Mouse (Mus musculus) liver, embryonic 14.5 days (tissue): Measurements from ENCODE around the gene Necab3. TPM values are rescaled to one million over a fixed set of nuclear protein-coding genes. Genes with fewer than 3 reads are reported as not detected.

ENCODE experiments used
- ATAC-seq: fragments of 200-750 bp; cut with Nextera tagmentation; 2 replicates; pipeline ENCODE4 v1.8.0; 2017; ENCODE audit warnings: moderate number of reproducible peaks, mild to moderate bottlenecking, moderate library complexity; ENCODE audit not compliant: insufficient read depth
- DNase-seq, 3 experiments: peaks; one replicate each; pipeline ENCODE4 v3.0.0-alpha.2; 2012 to 2013; ENCODE audit warnings: low read depth in 3 of 3, low spot score in 3 of 3
- H3K27ac ChIP-seq: fragments of 300-500 bp; sonication (generic); 2 replicates; pipeline ENCODE4 v1.5.1; 2014; ENCODE audit warnings: moderate library complexity, mild to moderate bottlenecking, control low read depth, inconsistent platforms
- H3K27me3 ChIP-seq: fragments of 300-500 bp; sonication (generic); 2 replicates; pipeline ENCODE4 v1.6.1; 2014; ENCODE audit warnings: mild to moderate bottlenecking, low read length, moderate library complexity; ENCODE audit not compliant: control insufficient read depth, insufficient read depth
- H3K36me3 ChIP-seq: fragments of 300-500 bp; sonication (generic); replicated peaks from 2 replicates; pipeline ENCODE4 v1.6.1; 2014; ENCODE audit warnings: low read depth; ENCODE audit not compliant: control insufficient read depth, insufficient read depth
- H3K4me1 ChIP-seq, 2 experiments: fragments of 200-500 bp in 1 of 2; fragments of 300-500 bp in 1 of 2; sonication (generic) in 1 of 2; replicated peaks; 2 replicates each; pipeline ENCODE4 v1.6.1; 2012 to 2014; ENCODE audit warnings: antibody characterized with exemption in 1 of 2, inconsistent platforms in 1 of 2, low read length in 1 of 2; ENCODE audit not compliant: control insufficient read depth in 2 of 2, insufficient read depth in 2 of 2
- H3K4me2 ChIP-seq: fragments of 300-500 bp; sonication (generic); 2 replicates; pipeline ENCODE4 v1.6.1; 2014; ENCODE audit warnings: low read depth, mild to moderate bottlenecking, control low read depth, moderate library complexity
- H3K4me3 ChIP-seq, 2 experiments: fragments of 200-500 bp in 1 of 2; fragments of 300-500 bp in 1 of 2; sonication (generic) in 1 of 2; 2 replicates each; pipeline ENCODE4 v1.5.1; 2012 to 2014; ENCODE audit warnings: low read depth in 2 of 2, low read length in 2 of 2, mild to moderate bottlenecking in 2 of 2, control low read depth in 1 of 2, inconsistent platforms in 1 of 2, moderate library complexity in 1 of 2; ENCODE audit not compliant: insufficient read depth in 1 of 2
- H3K9ac ChIP-seq: fragments of 300-500 bp; sonication (generic); replicated peaks from 2 replicates; pipeline ENCODE4 v1.6.1; 2014; ENCODE audit warnings: mild to moderate bottlenecking, control low read depth, moderate library complexity
- H3K9me3 ChIP-seq: fragments of 300-500 bp; sonication (generic); 2 replicates; pipeline ENCODE4 v1.6.1; 2016; ENCODE audit warnings: low read length, mixed read lengths; ENCODE audit not compliant: control insufficient read depth
- CTCF ChIP-seq: IDR thresholded peaks from 2 replicates; pipeline ENCODE4 v1.5.1; 2016; ENCODE audit warnings: antibody characterized with exemption, low read depth, control low read depth
- EP300 ChIP-seq: IDR thresholded peaks from 2 replicates; pipeline ENCODE4 v1.6.1; 2016; ENCODE audit warnings: antibody characterized with exemption, low read depth
- WGBS: fragments of 180-500 bp; shearing (Covaris S2); extraction: QIAGEN DNeasy Blood & Tissue Kit; methylation state at CpG from one replicate; pipeline ENCODE4 v1.1.7; 2014; ENCODE audit not compliant: insufficient replicate concordance; 5-methylcytosine and 5-hydroxymethylcytosine counted together
- polyA plus RNA-seq, 2 experiments: library from polyadenylated mRNA; depleted of rRNA in 1 of 2; stranded (reverse) in 1 of 2; unstranded in 1 of 2; fragments of >200 nt; fragmentation: Nextera tagmentation in 1 of 2; extraction: Ambion mirVana in 1 of 2; gene quantifications; 2 replicates each; pipeline versions ENCODE4 v1.2.1 to v1.2.3; 2012 to 2014

Gene Necab3
- polyA plus RNA-seq, 2 experiments, result 0.80 to 0.96 TPM

DNA sequence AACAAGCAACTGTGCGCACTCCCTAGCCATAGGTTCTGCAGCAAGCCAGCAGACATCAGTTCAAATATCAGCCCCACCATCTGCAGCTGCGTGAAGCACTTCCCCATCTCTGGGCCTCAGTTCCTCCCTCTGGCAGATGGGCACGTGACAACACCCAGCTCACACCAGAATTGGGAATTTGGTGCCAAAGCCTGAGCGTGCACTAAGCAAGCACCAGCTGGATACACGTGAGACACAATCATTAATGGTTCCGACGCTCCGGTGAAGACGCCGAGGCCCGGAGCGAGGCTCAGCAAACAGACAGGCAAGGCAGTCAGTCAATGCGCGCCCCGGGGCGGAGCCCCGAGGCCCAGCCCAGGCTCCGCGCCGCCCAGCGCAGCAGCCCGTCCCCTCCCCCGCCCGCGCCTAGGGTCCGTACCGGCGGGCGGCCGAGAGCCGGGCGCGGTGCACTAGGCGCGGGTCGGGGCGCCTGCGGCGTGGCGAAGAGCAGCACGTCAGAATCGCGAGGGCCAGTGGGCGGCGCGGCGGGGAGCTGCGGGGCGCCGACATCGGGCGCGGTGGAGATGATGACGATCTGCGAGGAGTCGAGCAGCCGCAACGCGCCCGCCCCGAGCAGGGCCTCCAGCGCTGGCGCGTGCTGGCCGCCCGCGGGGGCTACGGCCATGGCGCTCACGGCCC, 10.5 kb upstream of the Necab3 start:
- TF ChIP-seq EP300 (no peak), CTCF (peak; percentile 4; the same call in 1 of the 2 replicates)
- H3K9ac ChIP-seq, result peak overlapping the region; percentile 74
- H3K4me3 ChIP-seq, result peak overlapping the region; percentile 65 to 97
- DNase-seq, result peak; percentile 56 to 68 (median 64)
- peak overlapping the region; percentile 94 for H3K4me2 ChIP-seq
- WGBS, result under 1% methylated on average over 70 of the region's 70 CpGs
- no peaks in the 10 kb centered on the region for H3K9me3 ChIP-seq
- H3K36me3 ChIP-seq, result peaks cover 4% of the 10 kb centered on the region
- ATAC-seq, result peak; percentile 83
- H3K27ac ChIP-seq, result peak overlapping the region; percentile 54
- H3K4me1 ChIP-seq, result peaks cover 19 to 37% of the 10 kb centered on the region in 2 experiments
- no peaks in the 10 kb centered on the region for H3K27me3 ChIP-seq

- no peaks in the 10 kb centered on the region for H3K27me3 ChIP-seq
- WGBS, result 19% methylated on average over 10 of the region's 10 CpGs
- H3K4me1 ChIP-seq, result peaks cover 19 to 37% of the 10 kb centered on the region in 2 experiments
- peak overlapping the region; percentile 54 for H3K27ac ChIP-seq
- peak overlapping the region; percentile 94 for H3K4me2 ChIP-seq
- DNase-seq (no peak), ATAC-seq (peak; percentile 24)
- TF ChIP-seq EP300 (no peak), CTCF (no peak)
- H3K9ac ChIP-seq, result peak overlapping the region; percentile 74
- peaks cover 11% of the 10 kb centered on the region for H3K36me3 ChIP-seq
- peak overlapping the region; percentile 65 to 97 for H3K4me3 ChIP-seq
- no peaks in the 10 kb centered on the region for H3K9me3 ChIP-seq
Measured at GRCm38 (mm10) chr2:154568329-154569070, 9.8 kb upstream of the Necab3 start.

GRCm38 (mm10) chr2:154567766-154568165, 9.1 kb upstream of the Necab3 start:
- Histone ChIP-seq H3K4me1 (peaks cover 19 to 37% of the 10 kb centered on the region in 2 experiments), H3K27me3 (no peaks in the 10 kb centered on the region), H3K27ac (no peak overlapping the region), H3K4me2 (peak overlapping the region; percentile 94), H3K9me3 (no peaks in the 10 kb centered on the region), H3K9ac (peak overlapping the region; percentile 74), H3K36me3 (peaks cover 18% of the 10 kb centered on the region), H3K4me3 (peak overlapping the region; percentile 65 to 97)
- ATAC-seq, result no peak
- TF ChIP-seq CTCF, result no peak
- no peak for TF ChIP-seq EP300
- 76% methylated on average over 2 of the region's 2 CpGs for WGBS
- DNase-seq, result no peak

DNA sequence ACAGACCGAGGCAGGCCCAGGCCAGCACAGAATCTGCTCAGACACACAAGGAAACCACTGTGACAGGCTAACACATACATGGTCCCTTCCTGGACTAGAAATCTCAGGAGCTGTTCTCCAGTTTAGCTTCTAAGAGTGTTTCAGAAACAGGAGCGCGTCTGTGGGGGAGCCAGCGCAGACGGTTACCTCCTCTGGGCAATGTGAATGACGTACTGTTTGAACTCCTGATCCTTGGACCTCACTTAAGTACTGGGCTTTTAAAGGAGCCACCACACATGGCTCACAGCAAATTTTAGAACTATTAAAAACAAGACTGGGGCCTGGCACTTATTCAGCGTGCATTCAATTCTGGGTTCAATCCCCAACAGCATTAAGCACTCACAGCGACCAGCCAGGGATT, 8.0 kb upstream of the Necab3 start:
- DNase-seq (no peak), ATAC-seq (no peak)
- TF ChIP-seq EP300 (no peak), CTCF (no peak)
- Histone ChIP-seq H3K27me3 (no peaks in the 10 kb centered on the region), H3K4me2 (no peak overlapping the region; the same call in 1 of the 2 replicates), H3K4me1 (peaks cover 19 to 34% of the 10 kb centered on the region in 2 experiments), H3K36me3 (peaks cover 27% of the 10 kb centered on the region), H3K27ac (no peak overlapping the region), H3K9ac (peak overlapping the region; percentile 27; the same call in 1 of the 2 replicates), H3K4me3 (no peak overlapping the region), H3K9me3 (no peaks in the 10 kb centered on the region)
- 78% methylated on average over 8 of the region's 8 CpGs for WGBS

DNA sequence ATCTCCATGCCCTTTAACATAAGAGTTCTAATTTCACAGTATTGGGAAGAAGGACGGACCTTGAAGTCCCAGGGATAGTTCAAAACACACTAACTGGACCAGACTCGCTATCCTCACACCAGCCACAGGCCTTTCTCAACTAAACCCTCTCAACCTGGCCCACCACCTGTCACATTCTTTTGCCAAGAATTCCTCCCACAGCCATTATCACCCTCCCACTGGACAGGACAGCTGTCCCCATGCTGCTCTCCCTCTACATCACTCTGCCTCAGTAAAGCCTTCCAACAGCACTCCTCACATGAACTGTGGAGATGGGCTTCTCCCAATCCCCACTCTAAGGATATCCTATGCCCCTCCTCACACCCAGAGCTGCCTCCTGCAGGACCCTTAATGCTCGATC, 6.9 kb upstream of the Necab3 start:
- no peak for TF ChIP-seq CTCF
- no peak for TF ChIP-seq EP300
- Histone ChIP-seq H3K4me3 (no peak overlapping the region), H3K9me3 (no peaks in the 10 kb centered on the region), H3K27ac (no peak overlapping the region), H3K4me1 (peaks cover 13 to 25% of the 10 kb centered on the region in 2 experiments), H3K4me2 (no peak overlapping the region), H3K9ac (no peak overlapping the region), H3K27me3 (no peaks in the 10 kb centered on the region), H3K36me3 (peaks cover 33% of the 10 kb centered on the region)
- WGBS, result 80% methylated on average over 3 of the region's 3 CpGs
- ATAC-seq, result no peak
- no peak for DNase-seq
